Mouse (Mus musculus) thymus, postnatal 14 days (tissue): ENCODE results near the gene Phf19.
A peak's percentile ranks its signal among the peaks of the same experiment; 100 is the strongest.

Experiments
- DNase-seq: peaks from one replicate; pipeline ENCODE4 v3.0.0; 2021

The Phf19 gene

DNA sequence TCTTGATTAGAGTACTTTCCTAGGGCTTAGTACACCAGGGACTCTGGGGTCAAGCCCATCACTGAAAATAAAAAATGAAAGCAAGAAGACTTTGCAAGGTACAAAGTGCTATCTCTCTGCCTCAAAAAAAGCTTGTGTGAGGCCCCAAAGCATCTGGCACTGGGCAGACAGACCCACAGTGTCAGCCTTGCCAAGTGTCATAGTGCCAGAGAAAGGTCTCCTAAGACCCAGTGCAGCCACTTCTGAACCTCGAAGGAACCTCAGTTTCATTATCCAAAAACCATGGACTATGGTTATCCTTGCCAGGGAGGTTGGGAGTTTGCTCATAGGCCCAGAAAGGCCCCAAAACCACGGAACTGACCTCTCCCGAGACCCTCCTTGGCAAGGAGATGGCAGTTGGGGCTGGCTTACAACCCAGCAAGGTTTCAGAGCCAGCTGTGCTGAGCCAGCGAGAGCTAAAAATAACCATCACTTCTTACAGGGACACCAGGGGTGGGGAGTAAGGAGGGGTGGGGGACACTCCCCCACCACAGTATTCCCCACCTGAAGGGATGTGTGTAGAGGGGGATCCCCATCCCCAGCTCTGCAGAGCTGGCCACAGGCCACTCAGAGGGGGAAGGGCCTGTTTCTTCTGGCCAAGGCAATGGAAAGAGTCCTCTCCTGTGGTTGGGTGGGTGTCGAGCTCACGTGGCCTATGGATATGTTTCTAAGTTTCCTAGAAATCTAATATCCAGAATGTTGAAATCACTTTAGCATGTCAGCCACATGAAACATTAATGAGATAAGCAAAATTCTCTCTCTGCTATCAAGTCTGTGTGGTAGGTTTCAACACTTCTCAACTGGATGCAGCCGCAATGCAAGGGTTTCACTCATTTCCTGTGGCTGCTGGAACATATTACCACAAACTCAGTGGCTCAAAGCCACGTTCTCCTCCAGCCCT, 24.7 kb upstream of the Phf19 start:
- peak; percentile 65 for DNase-seq

- DNase-seq, result no peak
These were observed 23.6 kb upstream of the Phf19 start for GRCm38 (mm10) chr2:34937460-34937859.

- DNase-seq, result no peak
These were observed 13.5 kb upstream of the Phf19 start for GRCm38 (mm10) chr2:34927320-34927719.

GRCm38 (mm10) chr2:34922729-34923128, 8.9 kb upstream of the Phf19 start:
- DNase-seq, result no peak

DNA sequence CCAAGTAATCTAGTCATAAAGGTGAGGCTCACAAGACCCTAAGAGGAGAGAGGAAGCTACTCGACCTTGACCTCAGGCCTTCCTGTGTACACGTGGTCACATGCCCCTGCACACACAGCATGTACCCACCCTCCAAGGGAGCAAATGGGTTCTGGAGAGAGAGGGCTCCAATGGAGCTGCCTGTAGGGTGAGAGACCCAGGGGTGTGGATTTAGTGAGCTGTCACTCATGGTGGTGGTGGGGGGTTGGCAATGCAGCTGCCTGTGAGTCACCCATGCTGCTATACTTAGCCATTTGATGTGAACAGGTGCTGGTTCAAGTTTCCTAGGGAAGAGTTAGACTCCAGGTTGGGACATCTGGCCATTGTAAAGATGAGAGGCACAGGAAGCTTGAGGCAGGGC, 6.3 kb upstream of the Phf19 start:
- peak; percentile 78 for DNase-seq

GRCm38 (mm10) chr2:34915103-34915502, 1.3 kb upstream of the Phf19 start:
- DNase-seq, result peak; percentile 45

- no peak for DNase-seq
These were observed 927 bp upstream of the Phf19 start for GRCm38 (mm10) chr2:34914823-34915082.

- peak; percentile 65 for DNase-seq
These were observed 420 bp upstream of the Phf19 start for GRCm38 (mm10) chr2:34914069-34914822.

DNA sequence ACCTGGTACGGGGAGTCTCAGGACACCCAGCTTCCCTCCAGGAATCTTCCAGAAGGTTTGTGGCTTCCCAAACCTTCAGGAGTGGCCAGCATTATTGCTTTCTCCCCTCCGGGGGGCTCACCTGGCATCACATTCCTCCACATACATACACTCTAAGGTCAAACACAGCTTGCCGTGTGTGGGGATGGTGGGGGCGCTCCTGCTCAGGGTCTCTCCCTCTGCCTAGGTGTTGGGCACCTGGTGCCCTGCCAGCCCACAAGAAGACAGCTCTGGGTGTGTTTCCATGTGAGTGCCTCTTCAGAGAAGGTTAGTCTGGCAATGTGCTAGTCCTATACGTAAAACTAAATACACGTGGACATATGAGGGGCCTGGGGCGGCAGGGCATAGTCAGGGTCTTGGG, 1.2 kb downstream of the Phf19 start:
- peak; percentile 81 for DNase-seq

- DNase-seq, result no peak
These were observed 2.0 kb downstream of the Phf19 start for GRCm38 (mm10) chr2:34911871-34912270.

DNA sequence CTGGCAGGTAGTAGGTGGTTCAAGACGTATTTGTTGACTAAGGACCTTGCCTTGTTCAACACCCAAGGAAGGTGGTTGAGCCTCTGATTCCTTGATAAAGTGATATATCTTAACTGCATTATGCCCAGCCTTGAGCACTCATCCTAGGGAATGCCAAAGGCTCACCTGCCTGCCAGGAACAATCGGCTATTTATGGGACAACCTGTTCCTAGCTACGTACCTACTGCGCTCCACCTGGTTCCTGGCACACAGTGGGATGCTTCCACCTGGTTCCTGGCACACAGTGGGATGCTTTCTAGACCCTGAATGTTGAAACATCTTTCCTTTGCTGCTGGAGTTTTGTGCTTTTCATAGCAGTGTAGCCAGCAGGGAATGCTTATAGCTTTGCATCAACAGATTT, 4.1 kb downstream of the Phf19 start:
- DNase-seq, result no peak

DNA sequence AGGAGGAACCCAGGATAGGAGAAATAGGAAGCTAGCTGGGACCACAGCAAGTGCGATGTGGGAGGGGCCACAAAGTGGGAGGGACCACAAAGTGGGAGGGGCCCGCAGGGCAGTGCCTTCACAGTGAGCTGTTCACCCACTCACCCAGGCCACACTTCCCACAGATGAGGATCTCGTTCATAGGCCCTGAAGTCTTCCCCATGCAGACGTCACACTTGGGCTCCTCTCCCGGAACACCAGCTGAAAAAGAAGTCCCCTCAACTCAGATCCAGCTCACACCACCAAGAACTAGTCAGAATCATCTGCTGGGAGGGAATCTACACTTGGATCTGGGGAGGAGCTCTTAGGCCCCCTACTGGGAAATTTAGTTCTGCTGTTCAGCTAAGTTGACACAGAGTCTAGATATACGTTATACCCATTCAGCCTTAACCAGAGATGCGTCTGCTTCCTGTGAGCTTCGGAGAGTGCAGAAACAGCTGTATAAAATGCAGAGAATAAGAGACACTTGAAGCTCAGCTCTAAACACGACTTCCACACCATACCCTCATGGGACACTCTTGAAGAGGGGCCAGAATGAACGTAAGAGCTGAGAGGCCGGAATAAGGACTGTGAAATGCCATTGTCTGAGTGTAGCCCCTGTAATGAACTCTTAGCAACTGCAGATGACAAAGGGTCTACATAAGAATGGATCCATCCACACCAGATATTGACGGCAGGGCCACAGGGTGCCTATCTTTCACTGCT, 6.8 kb downstream of the Phf19 start:
- peak; percentile 61 for DNase-seq

GRCm38 (mm10) chr2:34906426-34906825, 7.4 kb downstream of the Phf19 start:
- DNase-seq, result no peak

- peak; percentile 99 for DNase-seq
These were observed 8.8 kb downstream of the Phf19 start for GRCm38 (mm10) chr2:34904849-34905542.

- no peak for DNase-seq
These were observed 10.0 kb downstream of the Phf19 start for GRCm38 (mm10) chr2:34903652-34904405.

DNA sequence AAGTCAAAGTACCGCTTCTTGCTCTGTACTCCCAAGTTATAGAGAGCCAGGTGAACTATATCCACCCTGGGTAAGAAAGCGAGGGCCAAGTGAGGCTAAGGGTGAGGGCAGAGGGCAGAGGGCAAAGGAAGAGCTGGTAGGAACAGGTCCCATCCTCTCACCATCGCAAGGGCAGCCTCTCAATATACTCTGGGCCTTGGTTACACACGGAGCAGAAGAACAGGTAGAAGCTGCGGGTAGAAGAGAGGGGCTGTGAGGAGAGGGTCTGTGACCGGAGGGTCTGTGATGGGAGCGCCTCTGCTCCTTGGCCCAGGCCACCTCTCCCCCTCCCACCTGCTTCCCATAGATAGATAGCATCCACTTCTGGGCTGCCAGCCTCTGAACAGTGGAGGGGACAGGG, 10.6 kb downstream of the Phf19 start:
- DNase-seq, result no peak

DNA sequence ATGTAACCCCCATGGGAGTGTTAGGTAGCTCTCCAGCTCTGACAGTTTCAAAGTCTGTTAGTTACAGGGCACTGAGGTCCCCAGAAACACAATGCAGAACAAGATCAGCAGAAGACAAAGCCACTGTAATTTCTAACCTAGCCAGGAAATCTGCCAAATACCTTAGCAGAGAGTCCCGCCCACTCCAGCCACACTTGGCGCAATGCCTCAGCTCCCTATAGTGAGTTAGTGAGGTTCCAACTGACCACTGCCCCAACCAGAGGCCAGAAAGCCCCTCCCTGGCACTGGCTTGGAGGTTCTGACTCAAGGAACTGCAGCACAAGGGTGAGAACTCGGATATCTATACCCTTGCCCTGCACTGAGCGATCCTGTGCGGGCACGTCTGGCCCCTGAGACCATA, 11.1 kb downstream of the Phf19 start:
- DNase-seq, result no peak

- no peak for DNase-seq
These were observed 12.1 kb downstream of the Phf19 start for GRCm38 (mm10) chr2:34901726-34902125.

DNA sequence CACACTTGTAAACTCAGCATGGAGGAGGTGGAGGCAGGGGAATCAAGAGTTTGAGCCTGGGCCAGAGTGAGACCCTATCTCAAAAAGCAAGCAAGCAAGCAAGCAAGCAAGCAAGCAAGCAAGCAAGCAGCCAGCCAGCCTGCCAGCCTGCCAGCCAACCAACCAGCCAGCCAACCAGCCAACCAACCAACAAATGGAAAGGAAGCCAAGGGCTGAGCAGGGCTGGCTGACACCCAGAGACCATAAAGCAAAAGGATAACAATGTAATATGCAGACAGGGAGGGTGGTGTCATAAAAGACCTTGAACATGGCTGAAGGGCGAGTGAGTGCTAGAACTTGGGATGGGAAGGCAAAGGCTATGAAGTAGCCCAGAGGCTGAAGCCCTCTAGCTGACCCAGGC, 13.4 kb downstream of the Phf19 start:
- no peak for DNase-seq

GRCm38 (mm10) chr2:34899682-34900081, 14.1 kb downstream of the Phf19 start:
- DNase-seq, result no peak

DNA sequence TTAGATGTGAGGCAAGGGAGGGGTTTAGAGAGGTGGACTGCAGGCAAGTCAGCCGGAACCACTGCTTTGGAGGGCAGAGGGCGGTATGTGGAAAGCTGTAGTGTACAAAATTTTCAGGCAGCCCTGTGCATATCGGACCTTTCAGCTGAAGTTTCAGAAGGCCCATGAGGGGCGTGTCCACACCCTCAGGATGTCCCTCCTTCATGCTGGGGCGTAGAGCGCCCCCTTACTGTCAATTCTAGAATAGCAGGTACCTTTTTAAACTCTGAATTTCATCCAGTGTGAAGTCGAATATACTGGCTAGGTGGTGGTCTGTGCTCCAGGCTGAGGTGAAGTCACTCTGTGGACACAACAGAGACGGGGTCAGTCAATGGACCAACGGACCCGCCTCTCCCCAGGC, 16.0 kb downstream of the Phf19 start:
- DNase-seq, result peak; percentile 53

DNA sequence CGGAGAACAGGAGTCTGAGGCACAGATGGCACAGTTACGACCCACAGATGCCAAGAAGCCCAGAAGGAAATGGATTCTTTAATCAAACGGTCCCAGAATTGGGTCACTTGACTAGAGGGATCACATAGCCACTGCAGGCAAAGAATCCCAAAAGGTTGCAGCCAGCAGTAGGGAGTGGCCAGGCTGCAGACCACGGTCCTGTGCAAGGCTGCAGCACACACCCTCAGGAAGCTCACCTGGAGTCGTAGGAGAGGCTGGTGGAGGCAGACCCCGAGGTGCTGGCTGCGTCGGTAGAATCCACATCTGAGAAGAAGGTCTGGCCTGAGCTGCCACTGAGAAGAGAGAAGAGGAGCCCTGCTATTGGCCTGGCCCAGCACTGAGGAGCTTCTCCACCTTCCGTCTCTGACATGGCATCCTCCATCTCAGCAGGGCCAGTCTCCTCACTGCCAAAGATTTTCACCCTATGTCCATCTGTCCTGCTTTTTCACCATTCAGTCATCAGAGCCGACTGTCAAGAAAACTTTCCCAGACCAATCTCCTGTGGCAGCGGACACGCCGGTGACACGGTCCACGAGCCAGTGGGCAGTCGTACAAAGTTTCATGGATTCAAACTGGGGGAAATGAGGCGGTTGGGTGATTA, 16.9 kb downstream of the Phf19 start:
- no peak for DNase-seq
